Mouse (Mus musculus) spleen, adult 12 weeks (tissue): ENCODE results near the gene Ndufs8.

Source experiments
- DNase-seq: peaks from one replicate; pipeline ENCODE4 v3.0.0; 2022; ENCODE audit warnings: low spot score

Gene Ndufs8

DNA sequence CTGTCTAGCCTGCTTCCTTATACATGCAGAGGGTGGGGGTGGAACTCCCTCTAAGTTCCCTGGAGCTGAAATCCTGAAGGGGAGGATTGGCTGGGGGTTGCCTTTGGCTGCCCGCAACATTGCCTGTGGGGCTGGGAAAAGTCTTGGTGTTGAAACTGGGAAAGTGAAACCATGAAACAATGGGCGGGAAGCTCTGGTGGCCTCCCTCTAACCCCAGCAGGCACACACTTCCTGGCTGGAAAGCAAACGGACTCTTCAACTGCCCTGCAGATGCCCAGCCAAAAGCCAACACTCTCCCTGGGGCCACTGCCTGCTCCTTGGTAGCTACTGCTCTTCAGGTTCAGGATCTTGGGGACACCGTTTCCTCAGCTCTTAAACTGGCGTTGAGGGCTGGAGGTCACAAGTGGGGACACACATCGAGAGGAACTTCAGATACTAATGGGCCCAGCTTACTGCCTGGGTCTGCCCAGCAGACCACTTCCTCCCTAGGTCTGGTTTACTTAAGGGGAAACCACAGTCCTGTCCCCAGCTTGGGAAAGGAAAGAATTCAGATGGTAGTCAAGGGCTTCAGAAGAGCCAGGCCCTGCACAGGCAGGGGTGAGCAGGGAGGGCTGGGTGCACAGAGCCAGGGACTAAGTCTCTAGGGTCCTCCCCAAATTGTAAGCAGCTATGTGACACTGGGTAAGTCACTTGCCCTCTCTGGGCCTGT, 7.2 kb downstream of the Ndufs8 start:
- DNase-seq = no peak

DNA sequence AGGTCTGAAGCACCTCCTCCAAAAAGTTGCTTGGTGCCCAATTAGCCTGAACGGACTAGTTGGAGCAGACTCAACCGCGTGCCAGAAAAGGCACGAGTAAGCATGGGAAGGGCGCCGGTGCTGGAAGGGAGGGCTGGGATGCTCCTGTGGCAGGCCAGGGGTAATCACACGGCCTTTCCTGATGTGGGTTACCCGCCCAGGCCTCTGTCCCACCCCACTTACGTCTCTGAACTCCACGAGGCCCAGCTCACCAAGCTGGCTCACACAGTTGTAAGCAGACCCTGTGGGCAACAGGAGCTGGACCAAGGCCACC, 8.3 kb downstream of the Ndufs8 start:
- DNase-seq = no peak

DNA sequence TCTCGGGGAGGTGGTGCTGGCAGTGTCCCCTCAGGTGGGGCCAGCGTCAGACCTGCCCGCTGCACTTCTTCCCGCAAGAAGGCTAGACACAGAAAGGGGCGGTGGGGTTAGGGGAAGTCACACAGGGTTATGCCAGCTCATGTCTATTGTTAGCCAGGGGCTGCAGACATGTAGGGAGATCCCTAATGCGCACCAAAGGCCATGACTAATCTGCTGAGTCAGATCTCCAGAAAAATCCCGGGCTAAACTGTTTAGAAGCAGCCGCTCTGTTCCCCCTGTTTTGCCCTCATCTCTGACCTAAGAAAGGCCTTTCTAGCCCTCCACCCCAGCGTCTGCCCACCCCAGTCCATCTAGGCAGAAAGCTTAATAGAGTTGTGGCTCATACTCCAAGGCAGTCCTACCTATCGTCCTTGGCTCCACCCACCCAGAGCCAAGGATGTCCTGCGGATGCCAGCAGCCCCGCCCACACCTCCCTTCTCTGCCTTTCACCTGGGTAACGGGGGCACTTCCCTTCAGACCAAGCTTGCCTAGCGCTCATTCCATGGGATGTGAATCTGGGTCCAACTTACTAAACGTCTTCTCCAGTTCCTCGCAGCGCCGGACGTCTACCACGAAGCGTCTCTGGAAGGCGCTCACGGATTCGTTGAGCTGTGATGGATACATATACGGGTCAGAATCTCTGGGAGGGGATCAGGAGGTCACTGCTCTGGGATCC, 8.8 kb downstream of the Ndufs8 start:
- DNase-seq = no peak

DNA sequence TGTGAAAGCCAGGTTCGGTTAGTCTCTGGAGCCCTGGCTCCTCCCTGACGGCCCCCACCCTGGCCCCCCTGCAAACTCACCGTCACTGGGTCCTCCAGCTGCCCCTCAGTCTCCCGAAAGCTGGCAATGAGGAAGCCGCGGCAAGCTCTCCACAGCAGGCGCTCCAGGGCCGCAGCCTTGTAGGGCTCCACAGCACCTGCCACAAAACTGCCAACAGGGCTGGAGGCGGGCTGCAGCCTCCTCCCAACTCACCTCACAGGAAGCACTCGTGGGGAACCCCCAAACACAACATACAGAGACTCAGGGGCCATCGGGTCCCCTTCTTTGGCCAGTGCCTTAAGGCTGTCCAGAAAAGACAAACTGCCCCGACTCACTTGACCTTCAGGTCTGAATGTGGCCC, 9.6 kb downstream of the Ndufs8 start:
- DNase-seq = no peak

DNA sequence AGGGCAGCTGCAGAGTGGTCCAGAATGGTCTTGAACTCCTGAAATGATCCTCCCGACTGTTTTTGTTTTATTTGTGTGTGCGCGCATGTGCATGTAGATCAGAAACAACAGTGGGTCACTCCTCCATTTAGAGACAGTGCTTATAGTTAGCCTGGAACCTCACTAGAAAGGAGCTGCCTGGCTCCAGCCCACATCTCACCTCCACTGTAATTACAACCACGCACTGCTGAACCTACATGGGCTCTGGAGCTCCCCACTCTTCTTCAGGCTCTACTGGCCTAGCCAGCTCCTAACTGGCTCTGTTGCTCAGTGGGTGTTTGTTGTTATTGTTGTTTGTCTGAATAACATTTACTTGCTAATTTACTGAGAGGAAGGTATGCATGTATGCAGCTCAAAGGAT, 13.0 kb downstream of the Ndufs8 start:
- DNase-seq = no peak

DNA sequence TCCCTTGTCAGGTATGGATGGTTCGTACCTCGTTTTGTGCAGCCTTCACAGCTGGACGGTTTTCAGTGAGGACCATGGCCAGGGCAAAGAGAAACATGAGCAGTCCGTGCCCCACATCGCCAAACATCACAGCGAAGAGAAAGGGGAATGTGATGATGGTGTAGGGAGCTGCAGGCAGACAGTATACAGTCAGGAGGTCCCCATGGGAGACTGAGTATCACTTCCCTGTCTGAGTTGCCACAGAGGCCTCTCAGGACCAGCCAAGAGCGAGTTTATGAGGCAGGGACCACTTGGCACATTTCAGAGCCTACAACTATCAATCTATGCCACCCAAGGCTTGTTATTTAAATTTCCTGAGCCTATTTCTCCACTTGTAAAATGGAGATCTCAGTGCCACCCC, 13.6 kb downstream of the Ndufs8 start:
- no peak for DNase-seq

DNA sequence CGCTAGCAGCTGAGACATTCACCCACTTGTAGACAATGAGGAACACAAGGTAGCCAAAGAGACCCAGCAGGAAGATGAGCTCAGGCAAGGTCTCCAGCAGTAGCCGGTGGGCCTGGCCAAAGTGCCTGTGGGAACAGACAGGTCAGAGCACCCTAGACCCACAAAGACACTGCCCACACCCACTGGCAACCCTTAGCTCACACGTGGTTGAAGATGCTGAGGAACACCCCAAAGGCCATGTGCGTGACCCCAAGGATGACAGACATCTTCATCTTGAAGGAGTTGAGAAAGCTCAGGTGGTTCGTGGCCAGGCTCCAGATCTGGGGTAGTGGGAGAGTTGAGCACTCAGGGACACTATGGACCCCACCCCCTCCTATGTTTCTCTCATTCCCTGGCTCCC, 15.0 kb downstream of the Ndufs8 start:
- no peak for DNase-seq

DNA sequence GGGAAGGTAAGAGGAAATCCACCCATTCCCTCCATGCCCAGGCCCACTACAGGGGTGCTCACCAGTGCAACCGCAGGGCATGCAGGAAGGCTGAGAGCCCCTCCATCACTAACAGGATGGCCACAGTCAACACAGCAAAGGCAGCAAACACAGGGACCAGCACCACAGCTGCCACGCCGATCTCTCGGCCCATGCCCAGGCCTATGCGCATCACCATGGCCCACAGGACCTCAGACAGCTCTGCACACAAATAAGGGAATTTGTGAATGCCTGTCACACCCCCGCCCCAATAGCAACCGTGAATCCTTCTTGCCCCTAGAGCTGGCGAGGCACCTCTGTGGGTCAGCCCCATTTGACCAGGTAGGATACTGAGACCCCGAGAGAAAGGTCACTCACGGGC, 16.4 kb downstream of the Ndufs8 start:
- DNase-seq = no peak

DNA sequence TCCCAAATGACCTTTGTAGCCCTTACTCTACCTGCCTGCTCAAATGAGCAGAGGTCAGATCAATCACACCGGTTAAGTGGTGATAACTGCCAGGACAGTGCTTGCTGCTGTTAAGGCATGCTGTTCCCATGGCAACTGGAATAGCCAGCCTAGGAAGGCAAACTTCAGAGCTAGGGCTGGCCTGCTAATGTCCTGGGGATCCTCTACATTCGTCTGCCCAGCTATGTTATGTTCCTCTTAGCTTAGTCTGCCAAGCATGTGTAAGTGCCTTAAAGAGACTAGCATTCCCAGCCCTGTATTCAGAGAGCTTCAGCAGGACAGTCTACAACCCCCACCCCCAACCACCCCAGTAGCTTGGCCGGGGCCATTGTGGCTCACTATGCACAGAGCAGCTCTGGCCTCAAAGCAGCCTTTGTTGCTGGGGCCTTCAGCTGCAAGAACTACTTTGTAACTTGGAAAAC, 17.4 kb downstream of the Ndufs8 start:
- DNase-seq = no peak

DNA sequence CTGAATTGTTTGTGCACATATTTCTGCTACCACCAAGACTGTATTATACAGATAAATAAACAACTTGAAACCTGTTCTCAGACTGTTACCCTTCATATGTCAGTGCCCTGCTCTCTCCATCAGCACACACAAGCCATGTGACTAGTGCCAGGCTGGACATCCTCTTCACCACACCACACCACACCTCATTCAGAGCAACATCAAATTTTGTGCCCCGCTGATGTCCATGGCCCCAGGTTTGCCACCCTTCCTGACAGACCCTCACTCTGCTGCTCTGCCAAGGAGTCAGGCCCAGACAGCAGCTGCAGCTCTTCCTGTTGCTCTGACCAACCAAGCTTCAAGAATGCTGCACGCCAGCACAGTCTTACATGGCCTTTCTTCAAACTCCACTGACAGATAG, 18.3 kb downstream of the Ndufs8 start:
- DNase-seq = no peak

DNA sequence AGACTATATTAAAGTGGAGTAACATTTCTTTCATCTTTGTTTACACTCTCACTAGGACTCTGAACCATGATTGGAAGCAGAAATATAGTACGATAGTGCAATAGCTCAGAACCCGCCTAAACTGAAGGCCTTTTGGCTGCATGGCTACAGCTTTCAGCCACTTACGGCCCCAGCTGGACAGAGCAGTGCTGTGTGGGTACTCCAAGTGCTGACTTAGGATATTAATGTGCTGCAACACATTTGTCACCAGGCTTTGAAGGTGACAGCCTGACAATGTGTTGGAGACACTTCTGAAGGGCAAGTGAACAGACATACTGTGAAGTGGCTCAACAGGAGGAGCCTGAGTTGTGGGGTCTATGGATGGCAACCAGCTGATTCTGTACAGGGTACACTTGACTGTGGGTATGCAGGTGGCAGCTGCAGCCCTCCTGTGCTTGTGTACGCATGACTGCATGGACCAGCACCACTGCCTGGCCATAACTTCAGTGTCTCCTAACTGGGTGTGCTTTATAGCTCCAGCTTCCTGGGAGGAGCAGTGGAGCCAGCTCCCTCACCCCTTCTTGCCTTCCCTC, 18.9 kb downstream of the Ndufs8 start:
- DNase-seq = no peak

DNA sequence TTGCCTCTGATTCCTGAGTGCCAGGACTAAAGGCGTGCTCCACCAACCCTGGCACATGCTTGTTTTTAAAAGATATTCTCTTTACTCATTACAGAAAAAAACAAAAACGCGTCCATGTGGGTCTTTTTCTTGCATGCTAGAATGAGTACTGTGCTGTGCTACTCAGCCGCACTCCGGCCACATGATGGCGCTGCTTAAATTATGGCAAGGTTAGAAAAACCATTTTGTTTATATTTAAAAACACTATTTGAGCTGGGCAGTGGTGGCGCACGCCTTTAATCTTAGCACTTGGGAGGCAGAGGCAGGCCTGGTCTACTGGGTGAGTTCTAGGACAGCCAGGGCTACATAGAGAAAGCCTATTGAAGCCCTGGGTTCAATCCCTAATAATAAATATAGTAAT, 22.4 kb downstream of the Ndufs8 start:
- no peak for DNase-seq

DNA sequence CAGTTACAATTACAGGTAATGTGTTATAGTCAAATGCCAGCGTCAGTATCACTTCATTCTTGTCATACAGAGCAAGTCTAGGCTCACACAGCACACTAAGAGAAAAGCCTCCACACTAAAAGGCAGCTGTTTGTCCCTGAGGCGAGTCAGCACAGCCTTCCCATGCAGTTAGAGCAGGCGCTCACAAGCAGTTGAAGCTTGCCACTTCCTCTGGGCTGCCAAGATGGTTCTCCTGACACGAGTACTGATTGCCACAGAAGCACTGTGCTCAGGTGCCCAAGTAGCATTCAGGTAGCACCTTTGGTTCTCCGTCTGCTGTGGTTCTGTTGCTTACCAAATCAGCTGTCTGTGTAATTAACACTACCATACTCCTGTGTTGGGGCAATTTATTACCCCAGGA, 23.5 kb downstream of the Ndufs8 start:
- DNase-seq = no peak

DNA sequence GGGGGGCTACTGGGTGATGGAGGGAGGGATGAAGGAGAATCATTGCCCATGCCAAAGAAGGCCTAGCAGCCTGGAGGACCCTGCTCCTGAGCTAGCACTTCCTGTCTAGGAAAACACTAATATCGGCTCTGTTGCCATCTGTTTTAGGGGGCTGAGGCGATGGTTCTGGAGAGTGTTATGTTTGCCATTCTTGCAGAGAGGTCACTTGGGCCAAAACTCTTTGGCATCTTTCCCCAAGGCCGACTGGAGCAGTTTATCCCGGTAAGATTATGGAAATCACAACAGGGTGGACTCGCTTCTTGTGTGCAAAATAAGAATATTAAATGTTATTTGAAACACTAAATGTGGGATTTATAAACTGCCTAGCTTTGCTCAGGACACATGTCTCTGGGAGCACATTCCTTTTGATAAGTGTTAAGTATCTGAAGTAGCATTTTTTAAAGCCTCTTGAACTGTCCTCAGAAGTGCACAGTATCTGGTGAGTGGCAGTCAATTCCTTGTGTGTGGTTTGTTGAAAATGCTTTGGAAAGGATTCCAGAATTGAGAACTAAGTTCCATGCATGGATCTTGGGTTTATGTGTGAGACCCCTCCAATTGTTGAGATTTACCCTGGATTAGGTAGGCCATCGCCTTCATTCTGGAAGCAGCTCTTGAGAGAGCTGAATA, 28.1 kb downstream of the Ndufs8 start:
- DNase-seq = no peak

DNA sequence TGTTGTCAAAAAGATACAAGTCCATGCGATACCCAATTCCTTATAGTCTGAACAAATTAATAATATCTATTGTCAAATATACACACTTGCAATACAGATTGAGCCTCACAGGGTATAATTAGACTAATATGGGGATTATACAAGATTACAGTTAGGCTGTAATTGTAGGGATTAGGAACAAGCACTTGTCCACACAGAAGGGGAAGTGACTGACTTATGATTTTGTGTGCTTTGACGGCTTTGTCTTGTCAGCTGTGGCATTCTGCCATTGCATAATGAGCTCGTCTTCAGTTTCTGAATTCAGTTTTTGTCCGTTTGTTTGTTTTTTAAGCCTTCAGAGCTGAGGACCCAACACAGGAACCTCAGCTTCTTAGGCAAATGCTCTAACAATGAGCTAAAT, 30.4 kb downstream of the Ndufs8 start:
- no peak for DNase-seq

DNA sequence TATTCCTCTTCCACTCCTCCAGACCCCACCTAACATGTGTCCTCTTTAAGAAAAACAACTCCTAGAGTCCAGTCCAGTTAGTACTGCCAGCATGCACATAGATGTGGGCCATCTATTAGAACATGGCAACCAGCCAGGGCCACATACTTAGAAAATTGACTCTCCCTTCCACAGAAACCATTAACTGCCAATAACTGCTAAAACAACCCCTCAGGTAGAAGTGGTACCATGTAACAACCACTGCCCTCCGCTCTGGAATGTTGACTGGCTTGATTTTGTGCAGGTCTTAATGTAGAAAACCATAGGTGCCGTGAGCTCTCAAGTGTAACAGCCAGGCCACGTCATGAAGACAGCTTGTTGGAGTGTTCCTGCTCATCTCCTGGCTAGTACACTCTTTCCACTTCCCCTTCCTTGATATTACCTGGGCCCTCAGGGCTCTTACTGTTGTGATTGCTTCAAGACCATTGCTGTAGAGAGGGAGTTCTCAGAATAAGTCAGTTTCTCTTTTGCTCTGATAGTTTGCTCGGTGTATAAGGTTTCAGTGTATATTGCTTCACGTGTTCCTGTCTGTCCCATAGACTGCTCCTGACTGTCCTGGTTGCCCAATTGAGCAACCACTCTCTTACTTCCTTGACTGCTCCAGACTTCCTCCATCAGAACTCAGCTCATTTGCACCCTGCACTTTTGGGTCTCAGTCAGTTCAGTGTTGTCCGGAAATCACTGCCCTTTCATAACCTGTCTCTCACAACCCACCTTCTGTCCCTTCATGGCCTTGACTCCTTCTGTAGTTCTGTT, 32.3 kb downstream of the Ndufs8 start:
- no peak for DNase-seq

DNA sequence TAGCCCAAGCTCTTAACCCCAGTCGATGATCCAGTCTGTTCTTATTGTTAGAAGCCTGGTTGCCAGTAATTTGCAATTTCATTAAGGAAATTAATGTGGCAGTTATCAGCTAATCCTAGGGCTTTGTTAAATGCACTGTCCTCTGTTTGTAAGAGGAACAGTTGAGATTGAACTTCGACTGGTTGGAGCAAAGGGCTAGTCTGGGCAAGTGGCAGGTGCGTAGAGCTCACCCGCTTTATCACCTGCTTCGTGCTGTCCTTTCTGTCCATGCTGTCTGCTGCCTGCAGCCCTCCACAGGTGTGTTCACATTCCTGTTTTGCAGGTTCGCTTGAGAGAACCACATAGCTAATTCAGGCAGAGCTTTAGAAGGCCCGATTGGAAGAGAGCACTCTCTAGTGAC, 37.5 kb downstream of the Ndufs8 start:
- DNase-seq = no peak

DNA sequence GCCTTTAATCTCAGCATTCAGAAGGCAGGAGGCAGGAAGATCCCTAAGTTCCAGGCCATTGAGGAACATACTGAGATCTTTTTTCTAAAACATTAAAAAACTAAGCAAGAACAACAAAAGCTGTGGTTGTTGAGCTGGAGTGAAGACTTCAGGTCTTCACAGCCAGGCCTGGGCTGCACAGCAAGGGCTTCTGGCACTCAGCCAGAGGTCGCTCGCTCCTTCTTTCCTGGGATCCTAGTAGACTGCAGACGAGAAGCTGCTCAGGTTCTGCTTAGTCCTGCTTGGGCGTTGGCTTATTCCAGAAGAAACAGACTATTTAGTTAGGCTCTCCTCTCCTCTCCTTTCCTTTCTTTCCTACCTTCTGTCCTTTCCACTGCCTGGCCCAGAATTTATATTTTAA, 40.2 kb downstream of the Ndufs8 start:
- no peak for DNase-seq

DNA sequence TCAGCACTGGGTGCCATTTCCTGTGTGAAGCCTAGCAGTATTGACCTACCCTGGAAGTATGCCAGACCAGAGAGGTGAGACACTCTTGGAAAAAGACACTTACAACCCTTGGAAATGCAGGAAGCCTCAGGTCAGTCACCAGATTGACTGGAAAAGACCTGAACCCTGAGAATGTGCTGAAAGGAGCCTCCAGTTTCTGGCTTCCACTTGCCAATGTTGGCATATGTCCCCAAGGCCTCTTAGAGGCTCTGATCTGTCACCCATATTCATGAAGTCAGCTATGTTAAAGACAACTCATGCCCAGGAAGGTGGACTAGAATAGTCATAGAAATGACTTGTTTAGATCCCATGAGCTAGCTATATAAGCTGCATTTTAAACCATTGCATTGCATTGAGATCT, 41.1 kb downstream of the Ndufs8 start:
- DNase-seq = no peak

DNA sequence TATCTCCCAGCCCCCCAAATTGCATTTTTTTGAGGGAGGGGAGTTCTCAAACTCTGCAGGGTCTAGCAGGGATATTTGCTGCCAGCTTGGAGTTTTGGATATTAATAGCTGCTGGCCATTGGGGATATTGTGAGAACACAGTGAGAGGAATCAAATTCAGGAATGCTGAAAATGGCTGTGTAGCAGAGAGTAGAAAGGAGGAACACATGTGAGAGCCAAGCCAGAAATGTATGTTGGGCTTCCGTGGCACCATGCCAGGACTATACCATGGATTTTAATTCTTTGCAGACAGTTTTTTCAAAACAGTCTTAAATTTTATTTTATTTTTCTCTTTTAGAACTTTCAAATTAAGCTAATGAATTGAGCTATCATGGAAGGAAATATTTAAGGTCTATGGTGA, 44.3 kb downstream of the Ndufs8 start:
- DNase-seq = no peak

DNA sequence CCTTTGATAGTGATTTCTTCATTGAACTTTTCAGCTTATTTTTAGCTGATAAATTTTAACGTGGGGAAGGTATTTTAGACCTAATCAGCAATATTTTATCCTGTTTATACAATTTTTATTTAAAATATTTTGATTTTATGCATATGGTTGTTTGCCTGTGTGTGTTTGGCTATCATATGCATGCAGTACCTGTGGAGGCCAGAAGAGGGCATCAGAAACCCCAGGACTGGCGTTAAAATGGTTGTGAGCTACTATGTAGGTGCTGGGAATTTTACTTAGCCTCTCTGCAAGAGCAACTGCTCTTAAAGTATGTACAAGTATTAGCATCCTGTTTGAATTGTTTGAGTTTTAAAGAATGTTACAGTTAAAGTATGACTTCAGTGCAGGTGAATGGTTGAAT, 47.6 kb downstream of the Ndufs8 start:
- no peak for DNase-seq

DNA sequence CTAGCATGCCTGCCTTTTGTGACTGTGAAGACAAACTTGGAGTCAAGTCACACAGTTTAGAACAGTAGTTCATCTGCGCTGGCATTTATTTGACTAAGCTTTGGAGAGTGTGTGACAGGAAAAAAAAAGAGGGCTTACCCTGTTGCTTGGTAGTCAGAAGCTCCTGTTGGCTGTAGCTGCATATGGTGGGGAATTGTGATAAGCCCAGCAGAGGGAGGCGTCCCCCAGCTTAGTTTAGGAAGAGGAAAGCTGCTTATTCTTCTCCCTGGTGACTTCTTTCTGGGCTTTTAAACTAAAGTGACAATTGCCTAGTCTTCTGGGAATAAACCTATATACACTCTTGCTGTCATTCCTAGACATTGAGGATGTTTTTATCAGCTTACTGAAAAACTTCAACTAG, 49.9 kb downstream of the Ndufs8 start:
- no peak for DNase-seq
